Mouse (Mus musculus) lung, postnatal 0 days (tissue): ENCODE results near the gene Mrrf.

Source experiments
- CTCF ChIP-seq: IDR thresholded peaks from 2 replicates; pipeline ENCODE4 v1.5.1; 2016; ENCODE audit warnings: antibody characterized with exemption, mild to moderate bottlenecking
- EP300 ChIP-seq: IDR thresholded peaks from 2 replicates; pipeline ENCODE4 v1.6.1; 2016; ENCODE audit warnings: antibody characterized with exemption, mild to moderate bottlenecking, control low read depth

GRCm38 (mm10) chr2:36167990-36168618 is 31.9 kb downstream of the Mrrf start:
- TF ChIP-seq CTCF (no peak), EP300 (no peak)
